Mouse (Mus musculus) heart, adult 2 months (tissue): ENCODE data around the gene Foxp4. TPM values are rescaled to one million over a fixed set of nuclear protein-coding genes. Genes with fewer than 3 reads are reported as not detected.

Experiments
- DNase-seq, 2 experiments: peaks; one replicate each; pipeline ENCODE4 v3.0.0; 2021
- H3K27ac ChIP-seq: fragments of 200-600 bp; 2 replicates; pipeline ENCODE4 v1.8.1; 2022
- H3K27me3 ChIP-seq: fragments of 200-500 bp; 2 replicates; pipeline ENCODE4 v1.6.1; 2012; ENCODE audit warnings: mild to moderate bottlenecking, low read length, inconsistent platforms, mixed read lengths; ENCODE audit not compliant: control insufficient read depth, insufficient read depth
- H3K36me3 ChIP-seq: fragments of 200-500 bp; 2 replicates; pipeline ENCODE4 v1.6.1; 2012; ENCODE audit warnings: low read length, inconsistent platforms; ENCODE audit not compliant: control insufficient read depth, insufficient read depth
- H3K4me1 ChIP-seq: fragments of 200-500 bp; 2 replicates; pipeline ENCODE4 v1.6.1; 2011; ENCODE audit warnings: low read length; ENCODE audit not compliant: control insufficient read depth, insufficient read depth
- H3K4me3 ChIP-seq: fragments of 200-600 bp; 2 replicates; pipeline ENCODE4 v1.8.1; 2022
- H3K79me2 ChIP-seq: fragments of 200-500 bp; replicated peaks from 2 replicates; pipeline ENCODE4 v1.6.1; 2012; ENCODE audit warnings: mild to moderate bottlenecking, inconsistent platforms, low read length, moderate library complexity, mixed read lengths; ENCODE audit not compliant: control insufficient read depth, insufficient read depth
- H3K9ac ChIP-seq: fragments of 200-500 bp; 2 replicates; pipeline ENCODE4 v1.6.1; 2012; ENCODE audit warnings: low read depth, mild to moderate bottlenecking, control low read depth, inconsistent platforms, low read length, mixed read lengths
- CTCF ChIP-seq: fragments of 200-600 bp; IDR thresholded peaks from 2 replicates; pipeline ENCODE4 v1.8.1; 2022; ENCODE audit warnings: antibody characterized with exemption, mild to moderate bottlenecking, moderate library complexity
- EP300 ChIP-seq: fragments of 200-500 bp; IDR thresholded peaks from 2 replicates; pipeline ENCODE4 v1.6.1; 2011; ENCODE audit warnings: low read depth, low read length, control low read depth; ENCODE audit not compliant: insufficient read depth
- POLR2A ChIP-seq: fragments of 200-500 bp; IDR thresholded peaks from 2 replicates; pipeline ENCODE4 v1.6.1; 2011; ENCODE audit warnings: mild to moderate bottlenecking, low read depth, low read length, control low read depth; ENCODE audit not compliant: insufficient read depth
- WGBS: fragments of 180-500 bp; shearing (Covaris S2); methylation state at CpG from one replicate; pipeline ENCODE4 v1.1.7; 2018; 5-methylcytosine and 5-hydroxymethylcytosine counted together
- intact Hi-C: fragments of 180-260 bp; cut with DNase I; formaldehyde crosslinking; loops from one replicate; pipeline ENCODE4 v1.15.1; 2025
- long read RNA-seq: library from polyadenylated mRNA; stranded (forward); transcript quantifications from one replicate; pipeline ENCODE4 v2.0.0, GENCODE M21; 2021
- polyA plus RNA-seq: library from polyadenylated mRNA; depleted of rRNA; stranded (reverse); fragments of >200 nt; gene quantifications from 2 replicates; pipeline ENCODE4 v1.2.3, GENCODE M21; 2012; rRNA removed
- total RNA-seq, 2 experiments: library from RNA; stranded (reverse); gene quantifications; 2 replicates each; pipeline ENCODE4 v1.2.3; 2021

Gene Foxp4
- total RNA-seq, result 10 to 100 TPM; 10.0 to 11.7 TPM
- polyA plus RNA-seq, result 10.2 and 13.7 TPM in 2 replicates
- long read RNA-seq, partial matches to known transcripts, result 3 of 5 reads
- long read RNA-seq, other reads (novel, unspliced or antisense), result 2 of 5 reads

DNA sequence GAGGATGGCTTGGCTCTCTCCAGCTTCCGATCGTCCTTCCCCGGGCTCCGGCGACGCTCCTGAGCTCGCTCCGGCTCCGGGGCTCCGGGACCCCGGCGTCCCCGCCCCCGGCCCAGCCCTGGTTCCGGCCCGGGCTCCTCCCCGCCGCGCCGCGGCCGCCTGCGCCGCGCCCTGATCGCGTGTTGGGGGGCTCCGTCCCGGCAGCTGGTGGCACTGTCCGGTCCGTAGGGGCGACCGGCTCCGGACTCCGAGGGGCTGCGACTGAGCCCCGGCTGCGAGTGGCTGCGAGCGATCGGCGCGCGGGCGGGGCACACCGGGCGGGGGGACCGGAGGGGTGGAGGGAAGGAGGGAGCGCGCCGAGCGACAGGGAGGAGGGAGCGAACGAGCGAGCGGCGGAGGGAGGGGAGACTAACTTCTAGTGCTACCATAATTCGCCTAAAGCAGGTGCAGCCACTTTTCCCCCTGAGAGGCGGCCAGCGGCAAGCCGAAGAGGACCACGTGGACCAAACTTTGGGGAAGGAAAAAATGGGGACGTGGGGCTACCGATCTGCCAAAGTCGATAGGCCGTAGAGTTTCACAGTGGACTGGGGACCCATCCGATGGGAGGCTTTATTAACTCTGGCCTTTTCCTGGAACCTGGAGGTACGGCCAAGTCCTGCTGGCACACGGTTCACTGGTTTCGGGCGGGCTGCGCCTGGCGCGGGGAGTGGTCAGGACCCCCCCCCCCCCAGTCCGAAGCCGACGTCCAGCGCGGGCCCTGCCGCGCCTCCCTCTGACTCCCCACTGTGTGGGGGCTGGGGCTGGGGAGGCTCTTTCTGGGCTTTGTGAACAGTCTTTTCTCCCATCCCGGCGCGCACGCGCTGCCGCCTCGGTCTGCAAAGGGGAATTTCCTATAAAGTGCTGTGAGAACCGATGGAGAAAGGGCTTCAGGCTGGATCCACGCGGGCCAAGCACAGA is at the start of gene Foxp4:
Gene Foxp4 (minus strand): TSS at position 263 of the 957 bp plus-strand sequence.
- under 1% methylated on average over 90 of the region's 91 CpGs for WGBS
- peaks cover 2% of the 10 kb centered on the region for H3K4me1 ChIP-seq
- H3K9ac ChIP-seq, result peak within 1 kb of the TSS; percentile 98
- H3K27ac ChIP-seq, result peak within 1 kb of the TSS; percentile 88
- DNase-seq, result peak; percentile 88 to 89
- H3K4me3 ChIP-seq, result peak within 1 kb of the TSS; percentile 92
- TF ChIP-seq EP300 (0 out of 2 replicates have a peak, but pooled peaks have one; percentile 27), POLR2A (no peak), CTCF (no peak)
- no peaks in the 10 kb centered on the region for H3K79me2 ChIP-seq
- H3K27me3 ChIP-seq, result no peaks in the 10 kb centered on the region; the same call in 1 of the 2 replicates
- no peaks in the 10 kb centered on the region for H3K36me3 ChIP-seq
- intact Hi-C loops, result loop anchor here (2.0 kb wide), 3 partner anchors 48 to 118 kb away; no protein-coding TSS in a partner anchor

DNA sequence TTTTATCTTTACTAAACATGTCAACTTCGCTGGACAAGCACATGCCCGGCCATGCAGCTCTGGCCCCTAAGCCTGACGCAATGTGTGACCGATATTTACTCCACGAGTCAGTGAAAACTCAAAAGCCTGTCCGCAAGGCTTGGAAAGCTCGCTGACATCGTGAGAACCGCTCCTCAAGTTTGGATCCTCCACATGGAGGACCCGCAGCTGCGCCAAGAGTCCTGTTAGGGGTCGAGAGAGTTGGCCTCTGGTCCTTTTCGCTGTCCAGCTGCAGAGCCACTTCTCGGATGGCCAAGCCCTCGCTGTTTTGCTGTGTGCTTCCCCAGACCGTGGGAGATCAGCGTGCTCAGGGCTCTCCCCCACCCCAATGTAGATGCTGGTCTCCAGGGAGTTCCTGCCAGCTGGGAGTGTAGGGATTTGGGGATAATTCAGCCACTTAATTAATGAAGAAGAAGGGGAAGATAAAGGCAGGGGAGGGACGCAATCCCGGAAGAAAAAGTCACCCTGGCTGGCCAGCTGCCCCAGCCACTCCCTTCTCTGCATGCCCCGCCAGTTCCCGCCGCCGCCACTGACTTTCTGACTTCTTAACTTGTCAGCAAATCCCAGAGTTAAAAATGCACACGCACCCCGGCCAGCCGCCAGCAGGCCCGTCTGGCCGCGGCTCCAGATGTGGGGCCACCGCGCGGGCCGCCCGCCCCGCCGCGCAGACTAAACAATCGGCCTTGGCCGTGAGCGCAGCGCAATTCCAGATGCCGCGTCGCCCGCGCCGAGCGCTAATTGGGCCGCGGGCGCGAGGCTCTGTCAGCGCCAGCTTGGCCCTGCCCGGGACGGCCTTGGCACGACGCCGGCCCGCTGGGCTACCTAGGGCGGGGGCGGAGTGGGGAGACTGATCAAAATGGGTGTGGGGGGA is 49.4 kb upstream of the Foxp4 start:
- DNase-seq, result peak; percentile 84 to 85
- Histone ChIP-seq H3K9ac (peak overlapping the region; percentile 52), H3K27ac (peak overlapping the region; percentile 66), H3K4me1 (peaks cover 10% of the 10 kb centered on the region), H3K4me3 (peak overlapping the region; percentile 42), H3K27me3 (no peaks in the 10 kb centered on the region), H3K79me2 (no peaks in the 10 kb centered on the region), H3K36me3 (no peaks in the 10 kb centered on the region)
- intact Hi-C loops, result loop anchor here (2.0 kb wide), 1 partner anchor 49 kb away; the partner anchor contains the start of gene Foxp4
- TF ChIP-seq POLR2A (no peak), EP300 (0 out of 2 replicates have a peak, but pooled peaks have one; percentile 30), CTCF (peak; percentile 22)
- WGBS, result 4% methylated on average over 61 of the region's 61 CpGs

DNA sequence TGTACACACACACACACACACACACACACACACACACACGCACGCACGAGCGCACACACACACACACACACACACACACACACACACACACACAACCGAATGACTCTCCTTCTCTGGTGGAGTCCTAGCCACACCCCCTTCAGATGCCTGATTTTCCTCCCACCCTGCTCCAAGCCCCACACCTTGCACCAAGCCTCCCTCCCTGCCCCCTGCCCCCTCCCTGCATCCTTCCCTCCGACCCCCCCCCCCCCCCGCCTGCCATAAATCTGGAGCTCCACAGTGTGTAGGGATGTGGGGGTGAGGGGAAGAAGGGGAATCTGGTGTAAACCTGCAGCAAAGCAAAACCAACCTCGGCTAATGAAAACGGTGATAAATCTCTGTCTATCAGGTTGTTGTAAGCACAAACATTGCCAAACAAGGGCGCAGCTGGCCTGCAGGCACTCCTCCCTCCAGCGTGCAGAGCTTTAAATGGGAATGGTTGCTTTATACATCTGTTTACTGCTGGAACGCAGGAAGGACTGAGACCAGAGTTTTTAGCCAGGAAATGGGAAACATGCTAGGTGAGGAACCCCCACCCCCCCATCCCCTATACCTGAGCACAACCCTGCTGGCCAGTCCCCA is 41.5 kb upstream of the Foxp4 start:
- 40% methylated on average over 9 of the region's 12 CpGs for WGBS
- H3K9ac ChIP-seq, result no peak overlapping the region

DNA sequence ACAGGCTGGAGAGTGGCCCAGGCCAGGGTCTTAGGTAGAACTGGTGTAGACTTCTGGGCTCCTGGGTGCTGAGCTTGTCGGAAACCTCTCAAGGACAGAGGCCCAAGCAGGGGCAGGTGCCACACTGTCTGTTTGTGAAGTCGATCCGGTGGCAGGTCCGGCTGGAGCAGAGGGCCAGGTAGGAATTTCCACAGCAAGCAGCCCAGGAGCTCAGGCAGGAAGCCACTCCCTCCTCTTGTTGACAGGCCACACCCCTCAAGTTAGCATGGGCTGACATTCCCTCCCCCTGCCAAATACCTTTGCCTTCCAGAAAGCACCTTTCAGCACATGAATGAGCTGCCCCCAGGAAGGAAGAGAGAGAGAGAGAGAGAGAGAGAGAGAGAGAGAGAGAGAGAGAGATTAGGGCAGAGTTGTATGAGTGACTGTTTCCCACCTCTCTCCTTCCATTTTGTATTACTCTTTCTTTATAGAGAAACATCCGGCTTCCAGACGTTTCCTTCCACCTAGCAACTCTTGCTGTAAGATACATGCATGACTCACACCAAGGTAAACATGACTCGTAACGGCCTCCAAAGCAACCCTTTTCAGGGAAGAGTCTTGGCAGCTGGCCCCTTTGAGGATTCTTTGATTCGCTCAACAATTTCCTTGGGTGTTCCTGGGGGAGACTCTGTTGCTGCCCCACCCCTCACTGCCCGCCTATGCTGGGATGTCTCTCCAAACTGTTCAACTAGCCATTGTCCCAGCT is 33.8 kb upstream of the Foxp4 start:
- Histone ChIP-seq H3K27ac (no peak overlapping the region), H3K27me3 (no peaks in the 10 kb centered on the region; the same call in 1 of the 2 replicates), H3K79me2 (no peaks in the 10 kb centered on the region), H3K4me1 (no peaks in the 10 kb centered on the region), H3K9ac (no peak overlapping the region), H3K4me3 (no peak overlapping the region), H3K36me3 (no peaks in the 10 kb centered on the region)
- no peak for DNase-seq
- WGBS, result 42% methylated on average over 10 of the region's 10 CpGs
- TF ChIP-seq EP300, result no peak
- TF ChIP-seq CTCF, result no peak
- TF ChIP-seq POLR2A, result no peak
- intact Hi-C loops, result no loop called here

More for the DNA sequence above, 41.5 kb upstream of the Foxp4 start:
- intact Hi-C loops, result no loop called here
- no peak overlapping the region for H3K27ac ChIP-seq
- H3K4me1 ChIP-seq, result no peaks in the 10 kb centered on the region
- no peaks in the 10 kb centered on the region for H3K27me3 ChIP-seq
- H3K36me3 ChIP-seq, result no peaks in the 10 kb centered on the region
- no peaks in the 10 kb centered on the region for H3K79me2 ChIP-seq
- TF ChIP-seq POLR2A, result no peak
- TF ChIP-seq CTCF, result no peak
- no peak for TF ChIP-seq EP300
- no peak for DNase-seq
- H3K4me3 ChIP-seq, result no peak overlapping the region

DNA sequence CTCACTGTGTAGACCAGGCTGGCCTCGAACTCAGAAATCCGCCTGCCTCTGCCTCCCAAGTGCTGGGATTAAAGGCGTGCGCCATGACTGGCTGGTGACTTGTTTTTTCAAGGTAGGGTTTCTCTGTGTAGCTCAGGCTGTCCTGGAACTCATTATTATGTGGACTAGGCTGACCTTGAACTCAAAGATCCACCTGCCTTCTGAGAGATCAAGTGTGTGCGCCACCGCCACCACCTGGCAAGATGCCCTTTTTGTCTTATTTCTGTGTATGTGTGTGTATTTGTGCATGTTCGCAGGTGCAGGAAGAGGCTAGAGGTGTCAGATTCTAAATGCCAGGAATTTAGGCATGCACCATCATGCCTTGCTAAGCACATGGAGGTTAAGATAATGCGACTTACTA is 32.0 kb upstream of the Foxp4 start:
- WGBS, result 96% methylated on average over 8 of the region's 8 CpGs
- no peak overlapping the region for H3K27ac ChIP-seq

More for the DNA sequence above, 32.0 kb upstream of the Foxp4 start:
- Histone ChIP-seq H3K79me2 (no peaks in the 10 kb centered on the region), H3K9ac (no peak overlapping the region), H3K4me3 (no peak overlapping the region), H3K27me3 (no peaks in the 10 kb centered on the region; the same call in 1 of the 2 replicates), H3K4me1 (no peaks in the 10 kb centered on the region), H3K36me3 (no peaks in the 10 kb centered on the region)
- intact Hi-C loops, result no loop called here
- no peak for TF ChIP-seq CTCF
- TF ChIP-seq EP300, result no peak
- no peak for TF ChIP-seq POLR2A
- DNase-seq, result no peak
